Mouse (Mus musculus): Measurements from ENCODE around the gene Ugt1a1.
A peak's percentile ranks its signal among the peaks of the same experiment; 100 is the strongest.

Gene Ugt1a1

DNA sequence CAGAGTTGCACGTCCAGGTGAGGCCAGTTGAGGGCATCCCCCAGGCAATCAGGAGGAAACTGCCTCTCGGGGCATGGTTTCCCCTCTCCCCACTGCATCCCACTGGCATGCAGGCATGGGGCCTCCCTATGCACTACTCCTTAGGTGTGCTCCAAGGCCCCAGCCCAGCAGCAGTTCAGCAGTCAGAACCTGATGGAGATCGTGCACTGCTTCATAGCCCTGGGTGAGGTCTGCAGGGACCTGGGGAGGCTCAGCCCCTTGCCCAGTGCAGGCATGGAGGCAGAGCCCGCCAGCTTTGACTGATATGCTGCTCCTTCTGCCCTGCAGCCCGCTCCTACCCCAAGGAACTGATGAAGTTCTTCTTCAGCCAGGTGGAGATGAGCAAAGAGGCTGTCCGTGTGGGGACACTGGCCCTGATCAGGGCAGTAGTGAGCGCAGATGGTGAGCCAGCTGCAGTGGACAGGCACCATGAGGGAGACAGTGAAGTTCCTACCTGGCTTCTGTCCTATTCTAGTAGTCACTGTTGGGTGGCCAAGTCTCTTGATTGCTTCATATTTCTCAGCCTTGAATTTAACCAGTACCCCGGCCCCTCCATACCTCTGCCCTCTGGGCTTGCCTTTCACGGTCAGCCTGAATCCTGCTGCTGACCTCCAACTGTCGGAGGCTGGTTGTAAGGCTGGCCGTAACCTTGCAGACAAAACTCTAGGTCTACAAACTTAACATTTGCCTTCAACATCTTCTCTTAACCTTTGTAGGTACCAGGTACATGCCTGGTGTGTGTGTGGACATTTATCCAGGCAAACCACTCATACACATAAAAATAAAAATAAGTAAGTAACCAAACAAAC, 23.5 kb downstream of the Ugt1a1 start:
- no peak for DNase-seq

DNA sequence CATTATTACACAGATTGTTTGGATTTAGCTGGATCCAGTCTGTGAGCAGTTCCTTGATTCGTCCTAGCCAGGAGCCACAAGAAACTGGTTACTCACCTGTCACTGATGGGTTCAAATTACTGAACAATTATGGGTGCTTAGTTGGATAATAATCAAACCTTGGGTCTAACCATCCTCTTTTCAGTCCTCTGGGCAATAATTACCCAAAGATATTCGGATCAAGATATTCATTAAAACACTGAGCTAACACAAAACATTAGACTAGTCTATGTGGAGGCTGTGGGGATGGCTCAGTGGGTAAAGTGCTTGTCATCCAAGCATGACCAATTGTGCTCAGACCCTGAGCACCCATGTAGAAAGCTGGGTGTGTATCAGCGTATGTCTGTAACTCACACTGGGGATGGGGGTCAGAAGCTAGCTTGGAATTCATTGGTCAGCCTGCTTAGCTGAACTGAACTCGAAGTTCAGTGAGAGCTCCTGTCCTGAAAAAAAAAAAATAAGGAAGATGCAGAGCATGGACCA, 24.2 kb downstream of the Ugt1a1 start:
- DNase-seq: peak; percentile 49

DNA sequence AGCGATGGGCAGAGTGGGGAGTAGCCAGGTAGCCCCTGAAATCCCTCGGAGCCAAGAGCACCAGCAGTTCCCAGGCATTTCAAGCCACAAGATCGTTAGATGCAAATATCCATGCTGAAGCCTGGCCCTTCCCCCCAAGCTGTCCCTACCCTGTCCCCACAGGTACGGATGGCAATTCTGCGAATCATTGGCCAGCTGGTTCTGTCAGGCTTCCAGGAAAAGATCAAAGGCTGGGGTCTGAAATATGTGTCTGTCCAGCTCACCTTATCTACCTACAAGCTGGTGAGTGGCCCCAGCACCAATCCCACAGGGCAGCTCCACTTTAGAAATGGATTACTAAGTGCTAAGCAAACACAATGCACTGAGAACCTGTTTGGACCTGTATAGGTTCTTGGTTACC, 25.6 kb downstream of the Ugt1a1 start:
- DNase-seq: no peak

DNA sequence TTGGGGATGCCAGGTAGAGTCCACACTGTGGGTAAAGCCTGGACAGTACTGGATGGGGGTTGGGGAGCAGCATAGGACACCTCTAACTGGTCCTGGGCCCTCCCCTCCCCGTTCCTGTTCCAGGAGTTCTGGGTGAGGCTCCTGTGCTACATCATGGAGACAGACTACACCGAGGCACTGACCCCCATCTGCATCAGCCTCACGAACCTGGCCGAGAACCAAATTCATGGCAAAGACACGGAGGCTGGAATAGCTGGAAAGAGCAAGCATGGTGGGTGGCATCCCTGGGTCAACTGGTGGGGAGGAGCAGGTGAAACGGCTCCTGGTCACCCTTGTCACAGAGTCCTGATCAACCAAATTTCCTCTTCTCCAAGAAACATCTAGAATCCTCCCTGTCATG, 27.0 kb downstream of the Ugt1a1 start:
- no peak for DNase-seq

DNA sequence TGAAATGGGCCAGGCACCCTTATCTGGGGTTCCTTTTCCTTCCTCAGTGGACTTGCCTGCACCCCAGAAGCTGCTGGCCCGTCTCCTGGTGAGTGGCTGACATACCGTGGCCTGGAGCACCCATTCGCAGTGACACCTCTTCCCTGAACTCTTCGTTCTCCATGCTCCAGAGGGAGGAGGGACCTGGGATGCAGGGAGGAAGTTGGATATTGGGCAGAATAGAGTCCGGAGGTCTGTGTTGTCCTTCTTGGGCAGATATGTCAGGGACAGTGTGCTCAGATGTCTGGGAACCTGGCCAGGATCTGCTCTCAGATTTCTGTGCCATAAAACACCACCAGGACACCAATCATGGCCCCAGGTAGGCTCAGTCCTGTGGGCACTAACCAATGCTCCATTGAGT, 28.3 kb downstream of the Ugt1a1 start:
- DNase-seq: no peak

DNA sequence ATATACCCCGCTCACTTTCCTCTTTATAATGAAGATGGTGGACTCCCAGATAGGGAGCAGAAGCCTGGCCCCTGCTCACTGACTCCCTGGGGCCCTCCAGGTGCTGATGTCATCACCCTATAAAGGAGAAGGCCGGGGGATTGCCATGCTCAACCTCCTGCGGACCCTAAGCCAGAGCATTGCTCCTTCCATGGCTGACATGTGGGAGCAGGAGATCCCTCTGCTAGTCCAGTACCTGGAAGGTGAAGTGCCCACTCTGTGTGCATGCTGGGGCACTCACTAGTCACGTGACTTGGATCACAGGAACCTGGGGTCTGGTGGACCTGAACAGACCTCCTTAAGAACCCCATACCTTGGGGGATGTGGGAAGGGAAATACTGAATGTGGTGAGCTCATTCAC, 28.8 kb downstream of the Ugt1a1 start:
- DNase-seq: no peak

DNA sequence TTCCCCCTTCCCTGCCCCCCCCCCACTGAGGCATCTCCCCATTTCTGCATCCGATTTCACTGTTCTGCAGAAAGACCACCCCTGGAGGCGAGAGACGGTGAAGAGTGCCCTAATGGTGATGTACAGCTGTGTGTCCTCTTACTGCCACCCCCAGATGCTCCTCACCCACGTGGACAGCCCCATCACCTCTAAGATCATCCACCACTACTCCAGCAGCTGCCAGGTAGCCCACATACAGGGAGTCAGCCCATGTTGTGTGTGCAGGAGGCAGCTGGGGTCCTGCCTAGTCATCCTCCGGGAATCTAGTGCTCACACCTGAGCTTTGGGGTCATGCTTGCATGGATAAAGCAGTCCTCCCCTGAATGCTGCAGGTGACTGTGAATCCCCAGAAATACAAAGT, 32.1 kb downstream of the Ugt1a1 start:
- DNase-seq: no peak

DNA sequence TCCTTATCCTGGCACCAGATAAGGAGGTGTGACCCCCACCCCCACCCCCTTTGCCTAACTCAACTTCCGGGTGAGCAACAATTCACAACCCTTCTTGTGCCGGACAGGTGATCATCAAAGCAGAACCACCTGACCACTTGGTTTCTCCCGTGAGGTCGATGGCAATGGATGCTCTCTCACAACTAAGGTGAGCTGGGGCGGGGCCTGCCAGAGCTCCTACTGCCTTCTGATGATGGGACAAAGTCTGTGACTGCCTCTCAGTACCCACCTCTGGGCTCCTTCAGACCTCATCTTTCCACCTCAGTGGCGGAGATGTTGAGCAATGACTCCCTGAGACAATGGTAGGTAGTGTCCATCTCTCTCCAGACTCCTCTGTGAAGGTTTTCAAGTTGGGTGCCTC, 34.1 kb downstream of the Ugt1a1 start:
- DNase-seq: no peak

DNA sequence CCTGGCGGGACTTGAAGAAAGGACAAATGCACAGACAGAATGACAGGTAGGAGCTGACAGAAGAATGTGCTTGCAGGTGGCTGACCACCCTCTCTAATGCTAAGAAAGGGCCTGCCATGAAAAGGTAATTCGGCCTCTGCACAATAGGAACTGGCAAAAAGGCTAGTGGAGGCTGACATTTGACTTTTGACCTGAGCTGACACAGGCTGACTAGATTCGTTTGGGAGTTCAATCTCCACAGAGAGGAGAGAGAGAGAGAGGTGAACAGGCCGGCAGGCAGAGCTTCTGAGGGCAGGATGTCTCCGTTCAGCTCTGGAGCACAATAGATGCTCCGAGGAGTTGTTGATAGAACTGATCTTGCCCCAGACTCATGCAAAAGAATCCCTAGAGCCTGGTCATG, 34.6 kb downstream of the Ugt1a1 start:
- DNase-seq: no peak

DNA sequence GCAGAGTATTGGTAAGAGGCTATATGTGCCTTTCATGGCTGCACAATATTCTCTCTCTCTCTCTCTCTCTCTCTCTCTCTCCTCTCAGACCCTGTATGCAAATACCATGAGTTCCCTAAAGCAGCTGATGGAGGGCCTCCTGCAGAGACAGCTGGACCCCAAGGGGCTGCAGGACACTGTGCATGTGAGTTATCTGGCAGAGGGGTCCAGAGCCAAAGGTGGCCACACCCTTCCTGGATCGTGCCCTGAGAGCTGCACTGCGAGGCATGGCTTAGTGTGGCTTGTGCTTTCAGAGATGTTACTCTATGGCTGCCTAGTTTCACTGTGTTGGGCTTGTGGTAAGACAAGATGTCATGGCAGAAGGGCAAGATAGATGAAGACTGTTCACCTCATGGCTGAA, 35.9 kb downstream of the Ugt1a1 start:
- no peak for DNase-seq

DNA sequence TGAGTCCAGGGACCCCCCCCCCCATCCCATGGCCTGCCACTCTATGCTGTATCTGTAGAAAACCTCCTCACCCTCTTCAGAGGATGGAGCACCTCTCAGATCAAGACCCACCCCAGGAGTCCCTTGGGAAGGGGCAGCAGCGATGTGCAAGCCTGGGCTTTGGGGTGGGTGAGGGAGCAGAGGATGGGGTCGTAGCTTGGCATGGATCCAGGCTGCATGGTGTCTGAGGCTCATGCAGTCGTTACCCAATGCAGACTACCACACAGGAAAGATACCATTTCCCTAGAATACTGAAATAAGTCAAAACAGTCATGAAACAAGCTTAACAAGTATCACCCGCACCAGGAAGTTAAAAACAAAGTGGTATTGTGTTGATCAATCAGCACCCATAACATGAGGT, 36.9 kb downstream of the Ugt1a1 start:
- DNase-seq: peak; percentile 38

DNA sequence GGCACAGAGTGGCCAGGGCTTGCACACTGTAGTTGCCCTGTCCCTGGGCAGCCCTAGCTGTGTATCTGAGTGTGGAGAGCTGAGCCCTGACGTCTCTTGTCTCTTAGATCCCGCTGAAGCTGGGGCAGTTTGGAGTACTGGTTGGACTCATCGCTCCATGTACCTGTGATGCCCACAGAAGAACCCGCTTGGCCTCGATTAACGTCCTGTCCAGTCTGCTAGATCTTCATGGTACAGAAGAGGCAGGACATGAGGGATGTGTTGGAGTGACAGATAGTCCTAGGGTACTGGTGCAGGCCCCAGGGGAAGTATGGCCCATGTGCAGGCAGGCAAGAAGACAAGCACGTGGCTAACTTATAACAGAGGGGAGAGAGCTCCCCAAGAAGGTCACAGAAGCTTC, 37.8 kb downstream of the Ugt1a1 start:
- no peak for DNase-seq

DNA sequence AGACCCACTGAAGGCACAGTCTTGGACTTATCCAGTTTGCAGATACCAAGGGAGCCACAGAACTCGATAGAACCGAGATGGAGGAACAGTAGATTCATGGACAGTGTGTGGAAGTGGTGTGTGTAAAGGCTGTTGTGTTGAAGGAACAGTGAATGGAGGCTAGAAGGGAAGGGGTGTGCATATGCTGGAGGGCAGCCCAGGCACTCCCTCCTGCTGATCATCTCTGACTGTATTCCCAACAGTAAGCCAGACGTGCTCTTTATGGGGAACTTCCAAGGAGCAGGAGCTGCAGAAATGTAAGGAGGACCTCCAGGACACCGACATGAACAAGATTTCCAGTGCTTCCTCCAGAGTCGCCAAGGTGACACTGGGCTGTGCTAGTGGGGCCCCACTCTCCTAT, 38.3 kb downstream of the Ugt1a1 start:
- DNase-seq: no peak

DNA sequence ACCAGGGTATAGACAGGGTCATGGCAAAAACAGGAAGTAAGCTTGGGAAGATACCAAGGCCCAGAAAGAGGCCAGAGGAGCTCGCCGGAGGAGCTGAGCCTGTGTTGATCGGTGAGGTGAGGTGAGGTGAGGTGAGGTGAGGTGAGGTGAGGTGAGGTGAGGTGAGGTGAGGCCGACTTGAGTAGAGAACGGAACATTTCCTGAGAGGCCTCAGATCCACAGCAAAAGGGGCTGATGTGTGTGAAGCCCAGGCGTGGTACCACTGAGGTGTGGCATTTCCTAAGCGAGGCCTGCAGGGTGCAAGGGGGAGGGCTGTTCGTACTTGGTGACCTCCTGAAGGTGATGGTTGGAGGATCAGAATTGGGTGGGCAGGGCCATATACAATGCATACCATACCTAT, 41.3 kb downstream of the Ugt1a1 start:
- no peak for DNase-seq

DNA sequence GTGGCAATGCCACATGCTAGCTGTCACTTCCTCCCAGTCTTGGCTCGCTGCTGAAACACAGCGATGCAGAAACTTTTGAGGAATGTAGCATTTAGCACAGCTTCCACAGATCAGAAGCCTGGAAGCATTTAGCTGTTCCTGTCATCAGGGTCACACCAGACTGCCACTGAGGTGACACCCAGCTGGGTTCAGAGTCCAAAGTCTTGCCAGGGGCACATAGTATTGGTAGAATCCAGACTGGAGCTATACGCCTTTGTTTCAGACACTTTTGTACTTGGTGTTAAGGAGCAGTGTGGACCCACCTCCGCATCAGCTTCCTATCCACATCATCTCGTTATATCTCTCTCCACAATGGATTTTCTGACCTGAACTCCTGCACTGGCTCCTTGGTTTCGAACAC, 41.8 kb downstream of the Ugt1a1 start:
- DNase-seq: peak; percentile 38

DNA sequence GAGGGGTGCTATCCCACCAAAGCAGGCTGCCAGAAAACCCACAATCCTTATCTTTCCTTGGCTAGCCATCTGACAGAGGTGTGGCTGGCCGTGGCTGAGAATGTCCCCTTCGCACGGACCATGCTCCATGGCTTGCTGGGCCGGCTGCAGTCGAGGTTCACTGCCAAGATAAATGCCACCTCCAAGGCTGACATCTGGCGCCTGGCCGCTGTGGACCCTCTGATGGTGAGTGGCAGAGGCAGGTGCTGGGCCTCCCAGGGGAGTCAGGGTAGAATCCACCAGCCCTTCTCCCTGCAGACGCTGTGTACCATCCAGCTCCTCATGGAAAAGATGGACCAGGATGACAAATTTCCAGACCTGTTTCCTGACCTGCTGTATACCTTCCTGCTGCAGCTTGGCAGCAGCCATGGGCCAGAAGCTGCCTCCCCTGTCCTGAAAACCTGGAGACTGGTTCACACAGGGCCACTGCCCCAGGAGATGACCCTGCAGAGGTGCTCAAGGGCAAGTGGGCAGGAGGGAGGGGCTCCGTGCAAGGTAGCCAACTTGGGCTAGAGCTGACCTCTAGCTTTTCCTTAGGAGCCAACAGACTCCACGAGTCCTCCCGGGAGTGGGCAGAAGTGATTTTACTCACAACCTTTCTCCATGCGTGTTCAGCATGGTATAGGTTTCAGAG, 43.2 kb downstream of the Ugt1a1 start:
- peak; percentile 49 for DNase-seq

DNA sequence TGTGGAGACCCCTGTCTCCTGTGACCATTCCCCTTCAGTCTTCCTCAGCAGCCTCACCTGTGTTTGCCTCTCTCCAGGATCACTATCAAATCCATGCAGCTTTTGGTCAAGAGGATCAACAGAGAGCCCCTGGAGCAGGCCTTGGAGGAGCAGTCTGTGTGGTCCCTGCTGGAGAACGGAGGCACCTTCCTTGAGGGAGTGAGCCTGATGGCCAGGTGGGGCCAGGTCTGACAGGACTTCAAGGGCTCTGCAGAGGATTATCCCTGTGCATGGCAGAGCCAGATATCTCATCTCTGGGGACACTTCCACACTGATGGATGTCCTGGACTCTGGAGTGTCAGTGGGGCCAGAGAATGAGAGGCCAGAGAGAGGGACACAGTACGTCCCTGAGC, 43.7 kb downstream of the Ugt1a1 start:
- DNase-seq: no peak

DNA sequence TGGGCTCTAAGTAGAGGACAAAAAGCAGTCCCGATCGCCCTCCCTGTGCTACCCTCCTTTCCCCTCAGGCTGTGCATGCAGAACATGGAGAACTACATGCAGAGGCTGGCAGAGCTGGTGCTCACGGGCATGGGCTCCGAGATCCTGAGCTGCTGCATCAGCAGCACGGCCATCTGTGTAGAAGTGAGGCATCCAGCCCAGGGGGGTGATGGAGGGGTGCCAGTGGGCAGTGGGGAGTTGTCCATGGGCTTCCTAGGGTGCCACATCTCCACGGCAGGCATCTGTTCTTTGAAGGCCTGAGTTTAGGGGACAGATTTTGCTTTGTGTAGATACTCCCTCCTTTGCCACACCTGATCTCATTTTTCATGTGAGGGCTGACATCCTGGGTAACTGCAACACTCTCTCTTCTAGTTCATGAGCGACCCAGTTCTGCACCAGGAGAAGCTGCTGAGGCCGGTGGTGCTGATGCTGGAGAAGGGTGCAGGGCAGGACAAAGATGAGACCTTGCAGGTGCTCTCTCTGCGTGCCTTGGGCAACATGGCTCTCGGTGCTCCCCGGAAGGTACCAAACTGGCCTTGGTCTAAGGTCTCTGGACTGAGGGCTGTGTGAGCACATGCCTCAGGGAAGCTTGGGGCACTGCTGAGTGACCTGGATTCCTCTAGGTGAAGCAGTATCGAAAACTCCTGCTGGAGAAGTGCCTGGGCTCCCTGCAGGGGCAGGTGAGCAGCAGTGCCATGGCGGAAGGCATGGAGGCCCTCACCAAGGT, 44.4 kb downstream of the Ugt1a1 start:
- peak; percentile 42 for DNase-seq

DNA sequence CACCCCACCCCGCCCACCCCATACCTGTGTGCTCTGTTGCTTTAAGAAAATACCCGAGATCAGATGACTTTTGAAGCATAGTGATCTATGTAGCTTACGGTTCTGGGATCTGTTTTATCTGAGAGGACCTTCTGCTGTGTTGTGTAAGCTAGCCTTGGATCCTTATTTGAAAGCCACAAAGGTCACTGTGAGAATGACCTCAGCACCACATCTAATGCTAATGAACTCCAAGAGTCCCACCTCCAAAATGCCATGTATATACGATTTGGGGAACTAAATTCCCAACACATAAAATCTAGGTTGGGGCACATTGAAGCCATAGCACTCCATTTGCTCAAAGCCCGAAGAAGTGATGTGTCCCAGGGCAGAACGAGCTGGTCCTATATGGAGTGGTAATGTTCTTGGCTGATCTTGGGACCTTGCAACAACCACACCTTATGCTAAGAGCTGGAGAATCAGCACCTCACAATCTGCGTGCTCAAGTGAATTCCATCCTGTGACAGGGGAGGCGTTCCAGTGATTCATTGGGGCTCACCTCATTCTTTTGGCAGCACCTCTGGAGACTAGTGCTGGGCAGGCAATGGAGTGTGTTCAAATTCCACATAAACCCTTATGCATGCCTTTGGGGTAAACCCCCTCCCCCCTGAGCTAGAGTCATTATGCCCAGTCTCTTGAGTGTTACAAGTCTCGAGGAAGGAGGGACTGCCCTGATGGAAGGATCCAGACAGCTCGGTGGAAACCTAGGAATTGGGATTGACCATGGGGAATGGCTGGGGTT, 45.3 kb downstream of the Ugt1a1 start:
- DNase-seq: no peak

DNA sequence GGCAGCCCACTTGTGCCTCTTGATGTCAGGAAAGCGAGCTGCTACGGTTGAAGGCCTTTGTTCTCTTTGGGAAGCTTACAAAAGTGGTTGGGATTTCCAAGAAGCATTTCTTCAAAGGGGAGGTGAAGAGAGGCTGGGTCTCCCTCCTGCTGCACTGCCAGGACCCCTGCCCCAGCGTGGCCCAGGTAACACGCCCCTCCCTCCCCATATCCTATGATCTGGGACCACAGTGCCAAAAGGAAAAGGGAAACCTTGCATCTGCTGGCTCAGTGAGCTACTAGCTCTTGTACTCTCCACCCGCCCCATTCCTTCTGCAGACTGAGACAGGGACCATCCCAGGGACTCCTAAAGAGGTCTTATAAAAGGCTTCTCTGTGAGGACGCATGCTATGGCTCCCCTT, 45.9 kb downstream of the Ugt1a1 start:
- DNase-seq: no peak

DNA sequence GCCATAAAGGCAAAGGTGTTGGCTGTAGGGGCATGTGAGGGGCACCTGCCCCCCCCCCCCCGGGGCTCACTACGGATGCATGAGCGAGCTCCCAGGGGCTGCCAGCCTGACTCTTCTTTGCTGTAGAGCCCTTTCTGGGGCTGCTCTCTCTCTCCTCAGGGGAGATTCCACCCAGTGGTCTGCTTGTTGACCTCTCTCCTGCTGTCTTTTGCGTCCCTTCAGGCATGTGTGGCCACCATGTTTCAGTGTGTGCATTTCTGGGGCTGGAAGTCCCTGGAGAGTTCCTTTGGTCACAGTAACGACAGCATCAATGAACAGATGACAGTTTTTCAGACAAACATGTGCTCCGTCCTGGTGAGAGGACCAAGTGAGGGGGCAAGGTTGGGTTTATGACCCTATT, 46.6 kb downstream of the Ugt1a1 start:
- DNase-seq: peak; percentile 32

DNA sequence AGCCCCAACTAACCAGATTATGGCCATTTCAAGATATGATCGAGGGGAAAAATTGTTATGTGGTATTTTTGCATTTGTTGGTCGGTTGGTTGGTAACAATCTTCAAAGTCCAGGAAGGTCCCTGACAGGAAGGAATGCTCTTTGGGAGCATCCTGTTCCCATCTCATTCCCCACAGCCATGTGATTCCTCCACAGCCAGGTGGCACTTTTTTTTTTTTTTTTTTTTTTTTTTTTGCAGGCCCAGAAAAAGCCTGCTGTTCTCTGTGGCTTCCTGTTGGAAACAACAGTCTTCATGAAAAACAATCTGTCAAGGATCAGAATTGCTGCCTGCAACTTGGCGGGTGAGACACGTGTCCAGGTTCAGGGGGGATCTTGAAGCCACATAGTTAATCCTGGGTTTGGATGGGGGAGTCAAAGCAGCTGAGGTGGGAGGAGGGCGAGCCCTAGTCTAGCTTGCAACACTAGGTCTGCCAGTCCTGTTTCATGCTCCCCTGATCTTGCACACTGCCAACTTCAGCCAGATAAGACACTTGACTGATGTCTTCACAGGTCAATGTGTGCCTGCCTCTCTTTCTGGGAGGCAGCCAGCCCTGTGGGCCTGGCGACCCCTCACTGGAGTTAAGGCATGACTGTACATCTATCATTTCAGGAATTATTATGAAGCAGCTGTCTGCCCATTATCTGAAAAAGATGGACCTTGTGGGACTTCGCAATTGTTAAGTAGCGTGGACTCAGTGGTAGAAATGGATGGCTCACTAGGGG, 47.3 kb downstream of the Ugt1a1 start:
- DNase-seq: peak; percentile 62

Measured in kidney, postnatal 10 days (tissue).